Mouse (Mus musculus): ENCODE measurements around the gene Csk.

GRCm38 (mm10) chr9:57601353-57601706 is 52.1 kb downstream of the Csk start:
- TF ChIP-seq CTCF (IDR thresholded peaks at IDR 0.05; ENCODE audit: low read depth, low read length) (no peak), TAL1 (conservative IDR thresholded peaks at IDR 0.05; ENCODE audit: low read depth, low read length) (no peak), POLR2AphosphoS5 (IDR thresholded peaks at IDR 0.05; ENCODE audit: insufficient replicate concordance, low read depth, low read length) (no peak)

Measured in G1E (cell line).